Mouse (Mus musculus): ENCODE results near the gene Tars2. TPM values are rescaled to one million over a fixed set of nuclear protein-coding genes. Genes with fewer than 3 reads are reported as not detected.

The Tars2 gene
- polyA plus RNA-seq, 1 experiment from 2014 or later: 46.4 TPM

DNA sequence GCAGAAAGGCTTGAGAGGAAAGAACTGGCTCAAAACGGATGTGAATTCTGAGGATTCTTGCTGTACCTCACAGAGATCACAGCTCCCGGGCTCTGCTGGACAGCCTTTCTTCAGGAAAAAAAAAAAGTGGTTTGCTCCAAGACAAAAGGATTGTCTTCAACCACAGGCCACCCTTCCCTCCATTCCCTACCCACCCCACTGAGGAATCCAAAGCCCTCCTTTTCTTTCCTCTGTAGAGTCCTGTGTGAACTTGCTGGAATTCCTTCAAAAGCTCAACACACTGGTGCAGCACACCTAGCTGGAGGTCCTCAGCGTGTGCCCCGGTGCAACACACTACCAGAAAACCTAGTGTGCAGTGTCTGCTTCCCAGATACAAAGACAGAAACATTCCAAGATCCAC is 1.8 kb upstream of the Tars2 start:
- Histone ChIP-seq H3K27me3 (replicated peaks) (no peaks in the 10 kb centered on the region), H3K9me3 (no peaks in the 10 kb centered on the region), H3K36me3 (peaks cover 22% of the 10 kb centered on the region), H3K4me3 (replicated peaks) (no peak overlapping the region), H3K4me2 (no peak overlapping the region), H3K27ac (peak overlapping the region; percentile 66; the same call in 1 of the 2 replicates), H3K4me1 (no peaks in the 10 kb centered on the region), H3K9ac (no peak overlapping the region)
- WGBS: 65% methylated on average over 4 of the region's 4 CpGs
- ATAC-seq (ENCODE audit: insufficient read depth, low FRiP score, low read depth): no peak

DNA sequence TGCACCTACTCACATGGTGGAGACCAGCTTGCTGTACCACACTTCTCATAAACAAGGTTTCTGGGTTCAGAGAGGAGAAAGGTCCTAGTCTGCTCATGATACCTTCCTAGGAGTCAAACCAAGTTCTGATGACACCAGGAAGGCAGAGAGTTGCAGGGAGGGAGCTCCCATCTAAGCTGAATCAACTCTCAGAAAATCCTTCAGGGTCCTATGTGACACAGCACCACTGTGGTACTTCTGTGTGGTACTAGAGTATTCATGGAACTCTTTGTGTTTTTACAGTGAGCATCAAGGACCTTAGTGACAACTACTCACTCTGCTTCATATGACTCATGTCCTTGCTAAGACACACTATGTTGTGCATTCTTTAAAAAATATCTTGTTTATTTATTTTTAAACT is 650 bp upstream of the Tars2 start:
- H3K36me3 ChIP-seq: peaks cover 15% of the 10 kb centered on the region
- no peak overlapping the region for H3K27ac ChIP-seq
- H3K4me1 ChIP-seq: no peaks in the 10 kb centered on the region
- H3K9ac ChIP-seq: no peak overlapping the region
- H3K27me3 ChIP-seq (replicated peaks): no peaks in the 10 kb centered on the region
- no peak for ATAC-seq (ENCODE audit: insufficient read depth, low FRiP score, low read depth)
- H3K4me3 ChIP-seq (replicated peaks): no peak overlapping the region
- H3K4me2 ChIP-seq: no peak overlapping the region
- no peaks in the 10 kb centered on the region for H3K9me3 ChIP-seq

DNA sequence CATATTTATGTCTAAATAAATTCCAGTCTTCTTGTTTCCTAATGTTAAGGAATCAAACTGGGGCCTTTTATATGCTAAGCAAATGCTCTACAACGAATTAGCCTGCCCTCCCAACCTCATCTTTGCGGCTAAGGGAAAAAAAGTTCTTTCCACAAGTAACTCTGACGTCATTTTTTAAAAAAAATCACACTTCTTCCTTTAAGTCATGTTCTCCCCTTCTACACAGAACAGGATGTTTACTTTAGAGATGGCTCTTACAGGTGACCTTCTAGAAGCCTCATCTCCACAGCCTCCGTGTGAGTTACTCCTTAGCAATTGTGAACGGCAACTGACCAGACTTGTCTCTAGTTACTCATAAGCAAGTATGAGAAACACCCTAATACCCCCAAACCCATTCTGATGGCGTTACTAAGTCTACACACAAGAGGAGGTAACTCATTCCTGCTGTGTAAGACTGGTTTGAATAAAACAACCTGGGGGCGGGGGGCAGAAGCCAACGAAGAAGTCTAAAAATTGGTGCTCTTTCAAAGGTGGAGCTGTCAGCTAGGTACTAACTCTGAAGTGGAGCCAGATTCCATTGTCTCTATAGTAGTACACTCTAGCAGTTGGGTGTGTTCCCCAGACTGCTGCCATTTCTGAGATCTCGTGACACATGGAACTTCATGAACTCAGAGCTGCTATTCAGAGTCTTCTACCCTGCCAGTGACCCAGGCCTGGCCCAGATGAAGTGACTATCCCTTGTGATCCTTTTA is 1.4 kb downstream of the Tars2 start:
- no peak overlapping the region for H3K9ac ChIP-seq
- WGBS: 39% methylated on average over 9 of the region's 9 CpGs
- no peaks in the 10 kb centered on the region for H3K4me1 ChIP-seq
- H3K9me3 ChIP-seq: no peaks in the 10 kb centered on the region
- no peak for ATAC-seq (ENCODE audit: insufficient read depth, low FRiP score, low read depth)
- H3K4me2 ChIP-seq: no peak overlapping the region
- no peak overlapping the region for H3K4me3 ChIP-seq (replicated peaks)
- no peaks in the 10 kb centered on the region for H3K36me3 ChIP-seq
- no peak overlapping the region; the same call in 1 of the 2 replicates for H3K27ac ChIP-seq
- no peaks in the 10 kb centered on the region for H3K27me3 ChIP-seq (replicated peaks)

DNA sequence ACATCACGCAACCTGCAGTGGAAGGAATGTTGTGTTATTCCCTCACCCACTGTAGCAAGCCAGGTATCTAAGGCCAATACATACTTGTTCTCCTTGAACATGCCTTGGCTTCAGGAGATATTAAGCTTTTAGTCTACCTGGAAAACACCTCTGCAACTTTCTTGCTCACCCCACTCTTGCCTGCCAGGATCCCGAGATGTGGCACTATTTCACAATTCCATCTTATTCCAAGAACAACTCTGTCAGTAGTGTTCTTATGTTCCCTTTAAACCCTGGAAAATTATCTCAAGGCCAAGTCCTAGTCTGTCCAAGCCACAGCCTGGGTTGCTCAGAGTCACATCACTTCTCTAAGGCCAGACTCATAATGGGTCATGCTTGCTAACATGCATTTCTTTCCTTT is 3.2 kb downstream of the Tars2 start:
- no peak for ATAC-seq (ENCODE audit: insufficient read depth, low FRiP score, low read depth)
- Histone ChIP-seq H3K36me3 (peaks cover 4% of the 10 kb centered on the region; the same call in 1 of the 2 replicates), H3K9me3 (no peaks in the 10 kb centered on the region), H3K4me3 (replicated peaks) (no peak overlapping the region), H3K27me3 (replicated peaks) (no peaks in the 10 kb centered on the region), H3K4me1 (no peaks in the 10 kb centered on the region), H3K4me2 (no peak overlapping the region), H3K27ac (no peak overlapping the region), H3K9ac (no peak overlapping the region)
- 87% methylated on average over 2 of the region's 2 CpGs for WGBS

DNA sequence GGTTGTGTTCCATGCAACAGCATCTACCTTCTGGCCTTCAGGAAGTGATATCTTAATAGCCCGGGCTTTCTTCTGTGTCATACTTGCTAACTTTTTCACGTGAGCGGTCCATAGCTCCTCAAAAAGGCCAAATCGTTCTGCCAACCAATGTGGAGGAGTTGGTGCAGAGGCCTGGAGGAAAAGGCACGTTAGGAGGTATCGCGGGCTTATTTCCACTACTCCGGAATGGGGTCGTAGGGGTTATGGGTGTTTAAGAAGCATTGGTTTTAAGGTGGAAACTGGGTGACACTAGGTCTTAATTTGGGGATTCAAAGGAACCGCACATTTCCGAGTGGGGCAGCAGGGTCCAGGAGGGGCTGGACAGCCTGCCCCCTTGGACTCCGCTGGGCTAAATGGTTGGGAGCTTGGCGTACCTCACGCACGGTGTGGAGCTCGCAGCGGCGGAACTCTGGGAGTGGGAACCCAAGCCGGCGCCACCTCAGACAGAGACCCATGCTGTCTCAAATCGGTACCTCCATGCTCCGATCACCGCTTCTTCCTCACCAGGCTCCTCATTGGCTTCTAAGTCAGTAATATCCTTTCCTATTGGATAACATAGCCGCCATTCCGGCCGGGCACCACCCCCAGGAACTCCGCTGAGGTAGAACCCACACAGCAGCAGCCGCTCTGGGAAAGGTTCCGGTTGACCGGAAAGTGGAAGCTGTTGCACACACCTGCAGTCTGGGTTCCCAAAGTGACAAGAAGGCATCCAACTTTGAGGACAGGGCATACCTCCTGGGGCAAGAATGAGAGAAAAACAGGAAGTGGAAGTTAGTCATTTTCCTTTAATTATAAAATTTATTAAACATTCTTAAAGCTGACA is 5.4 kb downstream of the Tars2 start:
- WGBS: under 1% methylated on average over 28 of the region's 30 CpGs
- Histone ChIP-seq H3K9ac (peak overlapping the region; percentile 65), H3K9me3 (no peaks in the 10 kb centered on the region), H3K4me1 (no peaks in the 10 kb centered on the region), H3K27ac (peak overlapping the region; percentile 74), H3K36me3 (peaks cover 25% of the 10 kb centered on the region), H3K27me3 (replicated peaks) (no peaks in the 10 kb centered on the region), H3K4me2 (peak overlapping the region; percentile 72), H3K4me3 (replicated peaks) (peak overlapping the region; percentile 91)
- peak; percentile 99 for ATAC-seq (ENCODE audit: insufficient read depth, low FRiP score, low read depth)

DNA sequence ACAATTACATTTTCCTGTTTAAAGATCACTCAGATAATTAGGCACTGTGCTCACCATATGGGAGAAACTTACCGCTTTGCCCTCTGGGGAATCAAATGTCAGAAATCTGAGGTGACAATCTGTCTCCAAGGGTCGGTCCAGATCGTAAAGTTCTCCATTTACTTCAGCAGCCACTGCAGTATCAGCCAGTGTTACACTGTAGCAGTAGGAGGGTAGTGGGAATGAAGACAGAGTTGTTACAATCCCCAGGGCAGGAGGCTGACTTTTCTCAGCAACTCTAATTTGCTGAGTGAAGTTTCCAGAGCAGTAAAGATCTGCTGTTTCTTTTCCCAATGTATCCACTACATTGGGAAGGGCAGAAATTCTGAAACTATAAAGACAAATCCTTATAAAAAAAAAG is 7.1 kb downstream of the Tars2 start:
- ATAC-seq (ENCODE audit: insufficient read depth, low FRiP score, low read depth): no peak
- no peaks in the 10 kb centered on the region for H3K4me1 ChIP-seq
- no peaks in the 10 kb centered on the region for H3K9me3 ChIP-seq
- H3K4me3 ChIP-seq (replicated peaks): no peak overlapping the region
- no peaks in the 10 kb centered on the region for H3K27me3 ChIP-seq (replicated peaks)
- no peak overlapping the region for H3K9ac ChIP-seq
- H3K4me2 ChIP-seq: no peak overlapping the region
- H3K36me3 ChIP-seq: peaks cover 37% of the 10 kb centered on the region
- H3K27ac ChIP-seq: no peak overlapping the region
- 86% methylated on average over 3 of the region's 3 CpGs for WGBS

DNA sequence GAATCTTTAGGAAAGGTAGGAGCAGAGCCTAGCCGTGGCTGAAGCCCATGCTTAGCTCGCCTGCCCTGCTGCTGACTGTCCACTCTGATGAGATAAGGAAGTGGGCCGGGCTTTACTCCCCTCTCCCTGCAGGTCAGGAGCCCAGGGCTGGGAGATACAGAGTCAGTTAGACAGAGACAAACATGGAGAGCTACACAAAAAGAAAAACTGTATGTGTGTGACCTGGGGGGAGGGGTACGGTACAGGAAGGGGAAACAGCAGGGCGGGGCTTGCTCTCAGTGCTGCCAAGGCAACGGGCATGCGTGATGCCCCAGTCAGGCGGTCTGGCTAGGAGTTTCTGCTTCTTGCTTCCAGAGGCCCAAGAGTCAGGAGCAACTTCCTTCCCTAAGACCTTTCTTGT is 19.6 kb downstream of the Tars2 start:
- peaks cover 9% of the 10 kb centered on the region; the same call in 1 of the 2 replicates for H3K4me1 ChIP-seq
- H3K36me3 ChIP-seq: peaks cover 35% of the 10 kb centered on the region
- ATAC-seq (ENCODE audit: insufficient read depth, low FRiP score, low read depth): 0 out of 2 replicates have a peak, but pooled peaks have one; percentile 25
- 0 out of 2 replicates have a peak overlapping the region, but pooled peaks have one; percentile 7 for H3K27ac ChIP-seq
- H3K9ac ChIP-seq: no peak overlapping the region
- H3K9me3 ChIP-seq: no peaks in the 10 kb centered on the region
- H3K4me3 ChIP-seq (replicated peaks): no peak overlapping the region
- WGBS: 37% methylated on average over 8 of the region's 8 CpGs
- no peaks in the 10 kb centered on the region for H3K27me3 ChIP-seq (replicated peaks)
- H3K4me2 ChIP-seq: no peak overlapping the region

DNA sequence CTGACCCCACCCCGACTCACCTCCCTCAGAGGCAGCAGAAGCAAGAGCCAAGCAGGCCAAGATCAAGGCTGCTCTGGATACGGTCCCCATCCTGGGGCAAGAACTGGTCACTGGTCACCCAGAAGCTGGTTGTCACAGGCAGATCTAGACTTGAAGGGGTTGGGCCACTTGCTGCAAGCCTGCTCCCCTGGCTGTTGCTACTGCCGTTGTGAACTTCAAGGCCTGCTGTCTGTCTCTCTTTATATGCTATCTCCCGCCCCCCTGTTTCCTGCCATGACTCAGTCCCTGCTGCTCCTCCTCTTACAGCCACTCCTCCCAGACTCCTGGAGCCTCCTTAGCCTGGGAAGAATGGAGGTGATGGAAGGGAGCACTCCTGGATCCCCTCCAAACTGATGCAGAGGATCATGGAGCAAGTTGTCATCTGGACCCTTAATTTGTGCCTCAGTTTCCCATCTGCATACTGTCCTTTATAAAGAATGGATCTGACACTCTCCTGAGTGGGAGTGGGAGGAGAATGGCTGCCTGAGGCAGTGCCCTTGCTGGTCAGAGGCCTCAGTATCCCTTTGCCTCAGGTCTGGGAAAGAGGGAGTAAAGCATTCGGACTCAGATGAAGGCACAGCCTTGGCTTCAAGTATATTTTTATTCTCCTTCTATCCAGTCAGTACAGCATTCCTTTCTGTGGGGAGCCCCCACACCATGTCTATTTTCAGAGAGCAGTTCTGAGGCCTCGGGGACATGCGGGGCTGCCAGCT is 20.5 kb downstream of the Tars2 start, which contains the start of gene Ecm1:
Gene Ecm1 (minus strand): TSS at position 217 of the 752 bp plus-strand sequence.
- Histone ChIP-seq H3K4me3 (replicated peaks) (no peak within 1 kb of the TSS), H3K27me3 (replicated peaks) (no peaks in the 10 kb centered on the region), H3K4me2 (no peak within 1 kb of the TSS), H3K9ac (no peak within 1 kb of the TSS), H3K36me3 (peaks cover 26% of the 10 kb centered on the region), H3K4me1 (peaks cover 12% of the 10 kb centered on the region; the same call in 1 of the 2 replicates), H3K9me3 (no peaks in the 10 kb centered on the region), H3K27ac (peak within 1 kb of the TSS; percentile 41; the same call in 1 of the 2 replicates)
- peak; percentile 41; the same call in 1 of the 2 replicates for ATAC-seq (ENCODE audit: insufficient read depth, low FRiP score, low read depth)
- WGBS: 63% methylated on average over 7 of the region's 7 CpGs

DNA sequence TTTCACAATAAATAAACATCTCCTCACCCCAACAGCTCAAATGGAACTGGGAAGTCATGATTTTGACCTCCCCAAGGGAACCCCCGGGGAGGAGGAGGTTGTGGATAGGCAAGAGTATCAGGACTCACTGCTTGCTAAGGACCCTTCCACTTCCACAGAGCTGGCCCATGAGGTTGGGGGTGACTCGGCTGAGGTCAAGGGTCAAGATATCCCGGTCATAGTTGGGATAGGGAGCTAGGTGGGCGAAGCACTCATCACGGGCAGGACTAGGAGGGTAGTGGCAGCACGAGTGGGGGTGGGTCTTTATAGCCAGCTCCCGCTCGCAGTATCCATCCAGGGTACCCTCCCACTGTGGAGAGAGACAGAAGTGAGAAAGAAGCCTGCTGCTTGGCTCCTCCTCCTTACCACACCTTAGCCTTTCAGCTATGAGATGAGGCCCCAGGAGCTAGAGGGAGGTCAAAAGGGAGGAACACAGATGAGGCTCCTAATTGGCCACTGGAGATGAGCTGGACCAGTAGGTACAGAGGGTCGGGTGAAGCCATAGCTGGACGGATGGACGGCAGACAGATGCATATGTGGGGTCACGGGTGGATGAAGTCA is 24.8 kb downstream of the Tars2 start:
- H3K9me3 ChIP-seq: no peaks in the 10 kb centered on the region
- no peak for ATAC-seq (ENCODE audit: insufficient read depth, low FRiP score, low read depth)
- no peaks in the 10 kb centered on the region for H3K27me3 ChIP-seq (replicated peaks)
- no peak overlapping the region for H3K4me3 ChIP-seq (replicated peaks)
- no peak overlapping the region for H3K4me2 ChIP-seq
- 82% methylated on average over 12 of the region's 12 CpGs for WGBS
- H3K27ac ChIP-seq: no peak overlapping the region
- H3K9ac ChIP-seq: no peak overlapping the region
- H3K4me1 ChIP-seq: peaks cover 14% of the 10 kb centered on the region; the same call in 1 of the 2 replicates
- H3K36me3 ChIP-seq: no peaks in the 10 kb centered on the region; the same call in 1 of the 2 replicates

DNA sequence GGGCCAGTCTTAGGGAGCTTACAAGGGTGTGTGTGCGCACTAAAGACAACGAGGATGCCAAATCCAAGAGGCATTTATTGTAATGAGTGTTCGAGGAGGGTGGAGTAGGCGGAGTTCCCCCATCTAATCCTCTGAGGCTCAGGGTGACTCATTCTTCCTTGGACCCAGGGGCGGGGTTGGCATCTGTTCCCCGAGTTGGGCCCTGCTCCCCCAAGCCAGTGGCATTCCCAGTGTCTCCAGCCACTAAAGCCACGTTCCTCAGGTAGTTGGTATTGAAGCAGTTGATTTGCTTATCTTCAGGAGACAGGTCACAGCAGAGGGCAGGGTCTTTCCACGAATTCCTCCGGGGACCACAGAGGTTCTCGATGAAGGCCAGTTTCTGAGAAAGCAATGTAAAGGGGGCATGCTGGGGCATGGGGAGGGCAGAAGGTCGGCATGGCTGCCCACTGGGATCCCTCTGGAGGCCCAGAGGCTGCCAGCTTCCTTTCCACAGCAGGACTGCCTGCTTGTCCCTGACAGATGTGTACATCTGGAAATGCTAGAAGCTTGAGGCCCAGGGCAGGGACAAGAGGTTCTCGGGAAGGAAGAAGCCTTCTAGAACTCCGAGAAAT is 25.8 kb downstream of the Tars2 start:
- Histone ChIP-seq H3K4me1 (peaks cover 12% of the 10 kb centered on the region; the same call in 1 of the 2 replicates), H3K4me2 (no peak overlapping the region), H3K36me3 (no peaks in the 10 kb centered on the region; the same call in 1 of the 2 replicates), H3K9ac (no peak overlapping the region), H3K4me3 (replicated peaks) (no peak overlapping the region), H3K27me3 (replicated peaks) (no peaks in the 10 kb centered on the region), H3K9me3 (no peaks in the 10 kb centered on the region), H3K27ac (peak overlapping the region; percentile 27; the same call in 1 of the 2 replicates)
- WGBS: 65% methylated on average over 13 of the region's 13 CpGs
- no peak for ATAC-seq (ENCODE audit: insufficient read depth, low FRiP score, low read depth)

Measured in stomach, embryonic 15.5 days (tissue).